Mouse (Mus musculus) midbrain, postnatal 0 days (tissue): ENCODE data around the gene Ltbp1. TPM values are rescaled to one million over a fixed set of nuclear protein-coding genes. Genes with fewer than 3 reads are reported as not detected.

Experiments
- ATAC-seq: fragments of 200-750 bp; cut with Nextera tagmentation; 2 replicates; pipeline ENCODE4 v1.8.0; 2017; ENCODE audit warnings: moderate number of reproducible peaks, mild to moderate bottlenecking, moderate TSS enrichment, moderate library complexity; ENCODE audit not compliant: low FRiP score
- DNase-seq: peaks from one replicate; pipeline ENCODE4 v3.0.0-alpha.2; 2015; ENCODE audit warnings: low spot score
- H3K27ac ChIP-seq: fragments of 300-500 bp; sonication (generic); 2 replicates; pipeline ENCODE4 v1.5.1; 2014; ENCODE audit warnings: low read depth, mild to moderate bottlenecking, low read length, mixed read lengths
- H3K27me3 ChIP-seq: fragments of 300-500 bp; sonication (generic); 2 replicates; pipeline ENCODE4 v1.6.1; 2014; ENCODE audit warnings: low read length, control low read depth, mixed read lengths; ENCODE audit not compliant: insufficient read depth
- H3K36me3 ChIP-seq: fragments of 300-500 bp; sonication (generic); 2 replicates; pipeline ENCODE4 v1.6.1; 2014; ENCODE audit warnings: low read length, control low read depth, mixed read lengths; ENCODE audit not compliant: insufficient read depth
- H3K4me1 ChIP-seq: fragments of 300-500 bp; sonication (generic); 2 replicates; pipeline ENCODE4 v1.6.1; 2014; ENCODE audit warnings: mild to moderate bottlenecking, control low read depth, antibody characterized with exemption, low read length, mixed read lengths; ENCODE audit not compliant: insufficient read depth
- H3K4me2 ChIP-seq: fragments of 300-500 bp; sonication (generic); 2 replicates; pipeline ENCODE4 v1.6.1; 2014; ENCODE audit warnings: low read depth, mild to moderate bottlenecking, low read length, mixed read lengths; ENCODE audit not compliant: poor library complexity, severe bottlenecking
- H3K4me3 ChIP-seq: fragments of 300-500 bp; sonication (generic); 2 replicates; pipeline ENCODE4 v1.5.1; 2014; ENCODE audit warnings: low read depth, mild to moderate bottlenecking, low read length, moderate library complexity
- H3K9ac ChIP-seq: fragments of 300-500 bp; sonication (generic); replicated peaks from 2 replicates; pipeline ENCODE4 v1.6.1; 2014; ENCODE audit warnings: mild to moderate bottlenecking, low read length, moderate library complexity, mixed read lengths; ENCODE audit not compliant: poor library complexity, severe bottlenecking
- H3K9me3 ChIP-seq: fragments of 300-500 bp; sonication (generic); 2 replicates; pipeline ENCODE4 v1.6.1; 2016; ENCODE audit warnings: low read length, control low read depth
- CTCF ChIP-seq: IDR thresholded peaks from 2 replicates; pipeline ENCODE4 v1.5.1; 2016; ENCODE audit warnings: antibody characterized with exemption, mild to moderate bottlenecking
- WGBS: fragments of 180-500 bp; shearing (Covaris S2); extraction: QIAGEN DNeasy Blood & Tissue Kit; methylation state at CpG from one replicate; pipeline ENCODE4 v1.1.7; 2014; 5-methylcytosine and 5-hydroxymethylcytosine counted together
- polyA plus RNA-seq: library from polyadenylated mRNA; unstranded; fragments of >200 nt; fragmentation: Nextera tagmentation; extraction: Ambion mirVana; gene quantifications from 2 replicates; pipeline ENCODE4 v1.2.1, GENCODE M21; 2015
- total RNA-seq: library from RNA; depleted of rRNA; stranded (reverse); fragments of >200 nt; gene quantifications from 2 replicates; pipeline ENCODE4 v1.2.3, GENCODE M21; 2014

The Ltbp1 gene
- total and polyA plus RNA-seq, 2 experiments from 2014 or later = 0.89 to 3.0 TPM

- no peak for ATAC-seq
- no peak overlapping the region for H3K9ac ChIP-seq
- no peak for TF ChIP-seq CTCF
- no peaks in the 10 kb centered on the region for H3K9me3 ChIP-seq
- no peaks in the 10 kb centered on the region for H3K36me3 ChIP-seq
- no peak for DNase-seq
- H3K4me3 ChIP-seq = no peak overlapping the region
- no peaks in the 10 kb centered on the region for H3K27me3 ChIP-seq
- H3K4me1 ChIP-seq = no peaks in the 10 kb centered on the region
- no peak overlapping the region for H3K27ac ChIP-seq
- no peak overlapping the region for H3K4me2 ChIP-seq
- 96% methylated on average over 3 of the region's 3 CpGs for WGBS
Observed at GRCm38 (mm10) chr17:75118896-75119295, 113.5 kb downstream of the Ltbp1 start.

GRCm38 (mm10) chr17:75119422-75119821, 114.1 kb downstream of the Ltbp1 start:
- Histone ChIP-seq H3K4me2 (no peak overlapping the region), H3K9me3 (no peaks in the 10 kb centered on the region), H3K27ac (no peak overlapping the region), H3K4me1 (no peaks in the 10 kb centered on the region), H3K4me3 (no peak overlapping the region), H3K27me3 (no peaks in the 10 kb centered on the region), H3K36me3 (no peaks in the 10 kb centered on the region), H3K9ac (no peak overlapping the region)
- TF ChIP-seq CTCF = no peak
- no peak for DNase-seq
- ATAC-seq = no peak
- 75% methylated on average over 3 of the region's 3 CpGs for WGBS

GRCm38 (mm10) chr17:75120071-75120470, 114.7 kb downstream of the Ltbp1 start:
- no peaks in the 10 kb centered on the region for H3K9me3 ChIP-seq
- no peak overlapping the region for H3K9ac ChIP-seq
- H3K27ac ChIP-seq = no peak overlapping the region
- no peak for DNase-seq
- no peak for ATAC-seq
- H3K4me2 ChIP-seq = no peak overlapping the region
- TF ChIP-seq CTCF = peak; percentile 36; the same call in 1 of the 2 replicates
- no peaks in the 10 kb centered on the region for H3K27me3 ChIP-seq
- WGBS = 45% methylated on average over 6 of the region's 6 CpGs
- H3K36me3 ChIP-seq = no peaks in the 10 kb centered on the region
- H3K4me3 ChIP-seq = no peak overlapping the region
- H3K4me1 ChIP-seq = no peaks in the 10 kb centered on the region

GRCm38 (mm10) chr17:75122584-75123282, 117.4 kb downstream of the Ltbp1 start:
- ATAC-seq = no peak
- TF ChIP-seq CTCF = peak; percentile 59

GRCm38 (mm10) chr17:75128337-75128935, 123.1 kb downstream of the Ltbp1 start:
- TF ChIP-seq CTCF = peak; percentile 32; the same call in 1 of the 2 replicates

More at GRCm38 (mm10) chr17:75122584-75123282, 117.4 kb downstream of the Ltbp1 start:
- 70% methylated on average over 8 of the region's 8 CpGs for WGBS
- H3K4me2 ChIP-seq = no peak overlapping the region
- H3K27ac ChIP-seq = no peak overlapping the region
- no peak overlapping the region for H3K9ac ChIP-seq
- peak; percentile 24 for DNase-seq
- no peaks in the 10 kb centered on the region for H3K9me3 ChIP-seq
- no peaks in the 10 kb centered on the region for H3K36me3 ChIP-seq
- no peak overlapping the region for H3K4me3 ChIP-seq
- no peaks in the 10 kb centered on the region for H3K4me1 ChIP-seq
- H3K27me3 ChIP-seq = no peaks in the 10 kb centered on the region

GRCm38 (mm10) chr17:75133983-75134382, 128.6 kb downstream of the Ltbp1 start:
- no peak for TF ChIP-seq CTCF
- no peaks in the 10 kb centered on the region for H3K4me1 ChIP-seq
- DNase-seq (no peak), ATAC-seq (no peak)
- WGBS = 89% methylated on average over 4 of the region's 4 CpGs
- no peaks in the 10 kb centered on the region for H3K36me3 ChIP-seq
- no peak overlapping the region for H3K4me3 ChIP-seq
- H3K27me3 ChIP-seq = no peaks in the 10 kb centered on the region
- H3K27ac ChIP-seq = no peak overlapping the region
- no peak overlapping the region for H3K9ac ChIP-seq
- no peaks in the 10 kb centered on the region for H3K9me3 ChIP-seq
- no peak overlapping the region for H3K4me2 ChIP-seq

More at GRCm38 (mm10) chr17:75128337-75128935, 123.1 kb downstream of the Ltbp1 start:
- ATAC-seq (no peak), DNase-seq (no peak)
- Histone ChIP-seq H3K27me3 (no peaks in the 10 kb centered on the region), H3K9ac (no peak overlapping the region), H3K4me1 (no peaks in the 10 kb centered on the region), H3K27ac (no peak overlapping the region), H3K4me2 (no peak overlapping the region), H3K36me3 (no peaks in the 10 kb centered on the region), H3K4me3 (no peak overlapping the region), H3K9me3 (no peaks in the 10 kb centered on the region)
- WGBS = 60% methylated on average over 8 of the region's 8 CpGs
